Mouse (Mus musculus): Measurements from ENCODE around the gene Epor.

Epor gene

DNA sequence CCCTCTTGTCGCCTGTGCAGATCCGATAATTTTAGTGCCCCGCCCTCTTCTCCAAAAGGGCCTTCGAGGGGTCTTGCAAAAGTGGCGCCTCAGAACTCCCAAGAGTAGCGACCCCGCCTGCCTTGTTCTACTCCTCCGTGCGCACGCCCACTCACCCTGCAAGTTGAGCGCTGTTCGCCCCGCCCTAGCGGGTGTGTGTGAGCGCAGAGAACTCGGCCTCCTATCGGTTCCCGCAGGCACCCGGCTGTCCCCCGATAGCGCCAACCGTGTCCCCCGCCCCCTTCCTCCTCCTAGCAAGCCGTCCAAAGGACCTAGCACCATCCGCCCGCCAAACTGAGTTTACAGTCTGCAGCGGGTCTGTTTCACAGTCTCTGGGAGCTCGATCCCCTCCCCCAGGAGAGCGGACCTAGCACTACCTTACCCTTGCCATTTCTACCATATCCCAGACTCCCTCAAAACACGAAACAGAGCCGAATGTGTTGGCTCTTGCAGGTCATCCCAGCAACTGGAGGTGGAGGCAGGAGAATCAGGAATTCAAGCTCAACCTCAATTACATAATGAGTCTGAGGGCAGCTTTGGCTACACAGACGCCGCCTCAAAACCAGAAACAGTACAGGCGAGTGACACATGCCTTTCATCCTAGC lies 768 bp downstream of the Epor start:
- peak; percentile 32 for DNase-seq (ENCODE audit: low spot score)

DNA sequence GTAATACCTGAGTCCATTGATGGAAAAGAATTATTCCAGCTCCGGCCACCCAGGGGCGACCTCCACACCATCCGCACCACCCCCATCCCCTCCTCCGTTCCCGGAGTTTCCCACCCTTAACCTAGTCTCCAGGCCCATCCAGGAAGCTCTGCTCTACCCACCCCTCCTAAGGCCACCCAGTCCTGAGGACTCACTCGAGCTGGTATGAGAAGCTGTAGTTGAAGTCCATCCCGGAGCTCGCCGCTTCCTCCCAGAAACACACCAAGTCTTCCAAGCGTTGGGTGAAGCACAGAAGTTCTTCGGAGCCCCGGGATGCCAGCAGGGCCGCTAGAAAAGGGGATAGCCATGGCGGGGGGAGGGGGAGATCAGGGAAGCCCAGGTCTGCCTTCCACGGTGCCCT lies 1.3 kb downstream of the Epor start:
- DNase-seq (ENCODE audit: low spot score), result no peak

DNA sequence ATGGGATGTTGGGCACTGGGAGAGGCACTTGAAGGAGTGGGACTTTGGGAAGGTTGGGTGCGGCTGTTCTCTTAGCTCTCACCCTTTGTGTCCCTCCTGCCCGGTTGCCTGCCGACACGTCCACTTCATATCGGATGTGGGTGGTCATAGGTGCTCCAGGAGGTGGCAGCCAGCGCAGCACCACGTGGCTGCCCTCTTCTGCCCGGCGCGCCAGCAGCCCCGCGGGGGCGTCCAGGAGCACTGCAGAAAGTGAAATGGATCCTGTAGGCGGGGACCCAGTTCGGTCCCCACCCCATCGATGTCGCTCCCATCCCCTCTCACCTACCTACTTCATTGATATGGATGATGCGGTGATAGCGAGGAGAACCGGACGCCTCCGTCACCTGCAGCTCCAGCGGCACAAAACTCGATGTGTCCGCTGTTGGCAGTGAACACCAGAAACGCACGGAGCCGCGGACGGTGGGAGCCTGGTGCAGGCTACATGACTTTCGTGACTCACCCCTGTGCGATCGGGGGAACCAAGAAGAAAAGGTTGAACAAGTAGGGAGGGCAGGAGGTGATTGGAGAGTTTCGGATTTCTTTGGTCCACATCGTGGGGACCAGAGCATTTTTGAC lies 1.8 kb downstream of the Epor start:
- DNase-seq (ENCODE audit: low spot score), result no peak

DNA sequence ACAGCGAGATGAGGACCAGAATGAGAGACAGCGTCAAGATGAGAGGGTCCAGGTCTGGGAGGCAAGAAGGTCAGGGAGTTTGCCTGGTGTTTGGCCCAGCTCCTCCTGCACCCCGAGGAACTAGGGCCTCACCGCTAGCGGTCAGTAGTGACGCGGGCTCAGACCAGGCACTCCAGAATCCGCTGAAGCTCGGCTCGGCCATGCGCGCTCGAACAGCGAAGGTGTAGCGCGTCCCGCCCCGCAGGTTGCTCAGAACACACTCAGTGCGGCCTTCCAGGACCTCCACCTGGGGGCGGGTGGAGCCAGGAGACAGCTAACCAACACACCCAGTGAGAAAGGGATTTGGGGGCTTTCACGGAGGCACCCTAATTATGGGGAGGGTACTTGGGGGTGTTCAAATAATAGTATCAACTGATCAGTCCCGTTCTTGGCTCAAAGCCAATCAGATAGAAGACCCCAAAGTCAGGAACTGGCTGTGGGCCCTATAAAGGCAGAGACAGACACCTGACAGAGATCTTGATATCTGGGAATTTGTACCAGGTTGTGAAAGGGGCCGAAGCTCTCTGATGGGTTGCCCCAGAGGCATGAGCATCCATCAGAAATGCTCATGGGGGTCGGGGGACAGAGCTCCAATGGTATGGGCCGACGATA lies 2.6 kb downstream of the Epor start:
- DNase-seq (ENCODE audit: low spot score), result no peak

DNA sequence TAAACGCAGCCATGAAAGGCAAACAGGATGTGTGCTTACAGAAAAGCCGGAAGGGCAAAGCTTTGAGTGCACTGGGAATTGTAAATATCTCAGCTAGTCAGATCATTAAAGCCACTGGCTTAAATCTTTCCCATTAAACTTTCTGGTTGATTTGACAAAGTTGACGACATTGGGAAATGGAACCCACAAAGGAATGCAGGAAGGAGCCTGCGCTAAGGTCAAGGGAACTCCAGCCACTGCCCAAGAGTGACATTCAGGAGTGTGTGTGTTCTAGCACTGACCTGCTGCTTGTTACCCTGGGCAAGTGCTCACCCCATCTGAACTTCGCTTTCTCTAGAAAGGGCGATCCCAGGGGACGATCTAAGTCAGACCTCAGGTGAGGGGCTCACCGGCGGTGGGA lies 3.2 kb downstream of the Epor start:
- no peak for DNase-seq (ENCODE audit: low spot score)

DNA sequence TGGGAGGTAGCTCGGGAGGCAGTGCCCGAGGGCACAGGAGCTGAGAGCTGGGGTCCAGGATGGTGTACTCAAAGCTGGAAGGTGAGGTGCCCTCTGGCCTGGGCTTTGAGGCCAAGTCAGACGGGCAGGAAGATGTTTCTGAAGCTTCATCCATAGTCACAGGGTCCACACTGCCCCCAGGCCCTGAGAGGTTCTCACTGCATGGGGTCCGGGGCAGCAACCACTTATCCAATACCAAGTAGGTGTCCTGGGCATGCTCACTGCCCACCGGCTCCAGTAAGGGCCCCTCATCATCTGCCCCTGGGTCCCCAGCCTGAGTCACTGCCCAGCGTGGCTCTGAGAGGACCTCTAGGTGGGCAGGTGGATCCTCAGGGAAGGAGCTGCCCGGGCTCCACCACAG lies 4.1 kb downstream of the Epor start:
- DNase-seq (ENCODE audit: low spot score), result no peak

DNA sequence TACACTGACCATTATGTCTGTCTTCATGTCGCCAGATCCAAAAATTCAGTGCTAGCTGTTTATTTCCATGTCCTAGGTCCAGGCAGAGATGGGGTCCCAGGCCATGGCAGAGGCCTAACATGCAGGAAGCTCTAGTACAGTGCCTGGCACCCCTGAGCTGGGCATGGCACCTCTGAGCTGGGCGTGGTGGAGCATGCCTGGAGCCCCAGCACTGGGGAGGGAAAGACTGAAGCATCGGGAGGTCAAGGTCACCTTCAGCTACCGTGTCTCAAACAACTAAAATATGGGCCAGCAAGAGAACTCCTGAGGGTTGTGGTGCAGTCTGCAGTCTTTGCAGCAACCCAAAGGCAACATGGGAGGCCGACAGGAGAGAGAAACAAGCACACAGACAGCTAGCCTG lies 4.9 kb downstream of the Epor start:
- no peak for DNase-seq (ENCODE audit: low spot score)

DNA sequence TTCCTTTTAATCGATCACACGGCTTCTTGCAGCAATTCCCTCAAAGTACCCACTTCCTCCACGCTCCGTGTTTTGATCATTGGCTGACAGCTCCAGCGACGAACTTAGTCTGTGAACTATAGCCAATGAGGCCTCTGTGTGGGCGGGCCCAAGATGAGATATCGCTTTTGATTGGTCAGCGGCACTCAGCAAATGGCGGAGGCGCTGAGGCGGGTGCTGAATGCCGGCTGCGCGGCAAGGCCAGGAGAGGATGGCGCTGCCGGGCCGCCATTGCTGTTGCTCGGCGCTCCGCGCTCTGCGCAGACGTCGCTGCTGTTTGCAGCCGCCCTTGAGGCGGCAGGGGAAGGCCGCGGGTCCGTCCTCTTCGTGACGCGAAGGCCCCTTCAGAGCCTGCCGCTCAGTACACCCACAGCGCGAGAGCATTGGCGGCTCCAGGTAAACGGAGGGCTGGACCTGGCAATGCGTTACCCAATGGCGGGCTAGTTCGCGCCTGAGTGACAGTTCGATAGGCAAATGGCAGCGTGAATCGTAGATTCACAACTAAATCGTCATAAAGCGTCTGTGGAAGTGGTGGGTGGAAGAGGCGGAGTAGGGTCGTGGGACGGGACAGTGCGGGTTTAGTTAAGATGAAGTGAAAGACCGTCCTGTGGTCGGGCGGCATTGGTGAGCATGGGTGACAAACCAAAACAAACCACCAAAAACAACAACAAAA lies 7.6 kb downstream of the Epor start, which contains the start of gene Swsap1:
TSS of gene Swsap1 (plus strand) at position 186 of the 712 bp plus-strand sequence.
- peak; percentile 95 for DNase-seq (ENCODE audit: low spot score)

DNA sequence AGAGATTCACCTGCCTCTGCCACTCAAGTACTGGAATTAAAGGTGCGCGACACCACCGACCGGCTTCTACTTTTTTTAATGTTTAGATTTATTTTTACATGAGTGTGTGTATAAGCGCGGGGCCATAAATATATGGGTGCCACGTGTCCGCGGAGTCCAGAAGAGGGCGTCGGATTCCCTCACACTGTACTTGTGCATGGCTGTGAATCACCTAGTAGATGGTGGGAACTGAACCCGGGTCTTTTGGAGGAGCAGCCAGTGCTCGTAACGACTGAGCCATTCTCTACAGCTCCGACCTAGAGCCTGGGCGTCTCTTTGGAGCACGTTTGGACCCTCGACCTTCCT lies 8.1 kb downstream of the Epor start:
- no peak for DNase-seq (ENCODE audit: low spot score)

DNA sequence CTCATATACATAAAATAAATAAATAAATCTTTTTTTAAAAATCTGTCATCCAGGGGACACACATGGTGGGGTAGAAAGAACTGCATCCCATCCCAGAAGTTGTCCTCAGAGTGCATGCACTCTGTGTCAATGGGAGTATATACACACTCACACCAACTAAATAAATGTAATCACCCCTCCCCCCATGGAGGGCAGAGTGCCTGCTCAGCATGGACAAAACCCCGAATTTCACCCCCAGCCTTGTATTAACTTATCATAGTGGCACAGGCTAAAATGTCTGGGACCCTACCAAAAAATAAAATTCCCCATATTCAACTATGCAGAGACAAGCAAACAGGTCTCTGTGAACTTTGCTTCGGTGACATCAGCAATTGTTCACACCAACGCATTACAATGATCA lies 8.7 kb downstream of the Epor start:
- no peak for DNase-seq (ENCODE audit: low spot score)

DNA sequence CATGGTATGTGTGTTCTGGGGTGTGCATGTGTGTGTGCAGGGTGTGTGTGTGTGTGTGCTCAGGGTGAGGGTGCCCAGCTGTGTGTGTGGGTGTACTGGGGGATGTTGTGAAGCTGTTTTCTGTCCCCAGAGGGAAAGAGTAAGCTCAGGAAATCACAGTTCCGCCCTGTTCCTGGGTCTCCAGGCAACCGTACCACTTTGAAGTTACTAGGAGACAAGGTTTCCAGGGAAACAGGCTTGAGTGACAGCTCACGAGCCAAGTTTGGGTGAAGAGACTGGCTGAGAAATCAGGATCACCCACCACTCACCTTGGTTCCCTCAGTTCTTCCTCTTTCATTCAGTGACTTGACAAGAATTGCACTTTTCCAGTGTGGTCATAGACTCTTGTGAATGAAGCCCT lies 9.7 kb downstream of the Epor start:
- DNase-seq (ENCODE audit: low spot score), result no peak

DNA sequence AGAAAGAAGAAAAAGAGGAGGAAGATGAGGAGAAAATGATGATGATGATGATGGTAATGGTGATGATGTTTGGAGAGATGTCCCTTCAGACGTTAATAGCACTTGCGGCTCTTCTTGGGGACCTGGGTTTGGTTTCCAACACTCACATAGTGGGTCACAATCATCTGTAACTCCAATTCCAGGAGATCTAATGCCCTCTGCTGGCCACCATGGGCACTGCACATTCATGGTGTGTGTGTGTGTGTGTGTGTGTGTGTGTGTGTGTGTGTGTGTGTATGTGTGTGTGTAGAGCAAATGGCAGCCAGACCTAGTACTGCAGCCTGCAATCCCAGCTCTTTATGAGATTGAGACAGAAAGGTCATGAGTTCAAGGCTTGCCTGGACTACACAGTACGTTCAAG lies 11.3 kb downstream of the Epor start:
- DNase-seq (ENCODE audit: low spot score), result no peak

DNA sequence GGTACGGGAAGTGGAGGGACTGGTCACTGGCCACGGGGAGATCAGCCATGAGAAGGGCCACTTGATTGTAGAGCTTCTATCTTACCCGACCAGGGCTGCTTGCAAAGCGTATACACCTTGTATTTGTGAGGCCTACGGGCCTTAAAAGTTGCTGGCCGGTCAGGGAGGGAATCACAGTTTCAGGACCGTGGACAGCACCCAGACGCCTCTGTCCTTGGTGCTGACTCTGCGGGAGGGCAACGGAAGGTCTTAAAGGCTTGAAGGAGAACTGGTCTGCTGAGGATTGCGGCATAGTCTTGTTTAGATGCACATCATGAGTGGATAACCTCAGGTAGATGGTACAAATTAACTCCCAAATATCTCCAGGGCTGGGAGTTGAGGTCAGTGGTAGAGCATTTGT lies 13.0 kb downstream of the Epor start:
- no peak for DNase-seq (ENCODE audit: low spot score)

DNA sequence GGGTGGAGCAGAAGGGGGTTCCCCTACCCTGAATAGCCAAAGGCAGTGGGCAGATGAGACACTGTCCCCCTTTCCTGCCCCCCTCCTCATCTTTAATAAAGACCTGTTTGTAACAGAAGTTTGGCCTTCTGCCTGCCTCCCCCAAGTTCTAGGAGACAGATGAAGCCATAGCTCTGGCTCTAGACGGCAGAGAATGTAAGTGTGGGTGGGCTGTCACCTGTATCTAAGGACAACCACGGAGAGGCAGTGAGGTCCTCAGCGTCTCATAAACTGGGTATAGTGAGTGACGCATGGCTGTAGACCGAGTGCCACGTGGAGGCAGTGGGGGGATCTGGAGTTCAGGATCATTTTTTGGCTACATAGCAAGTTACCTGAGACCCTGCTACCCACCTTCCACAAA lies 14.5 kb downstream of the Epor start:
- no peak for DNase-seq (ENCODE audit: low spot score)

DNA sequence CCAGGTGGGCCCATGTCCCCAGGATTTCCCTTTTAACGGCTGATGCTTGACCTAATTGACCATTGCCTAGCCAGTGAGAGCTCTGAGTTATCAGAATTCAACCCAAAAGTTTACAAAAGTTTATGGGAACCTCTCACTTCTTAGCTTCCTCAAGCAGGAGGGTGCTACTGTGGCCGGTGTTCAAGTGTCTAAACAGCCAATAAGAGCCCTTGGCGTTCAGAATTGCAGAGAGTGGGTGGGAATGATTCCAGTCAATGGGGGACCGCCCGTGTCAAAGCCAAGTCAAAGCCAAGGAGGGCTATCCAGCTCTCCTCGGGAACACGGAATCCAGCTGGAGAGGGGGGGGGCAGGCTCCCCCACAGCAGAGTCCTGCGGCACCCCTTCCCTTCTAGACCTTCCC lies 15.2 kb downstream of the Epor start:
- no peak for DNase-seq (ENCODE audit: low spot score)

DNA sequence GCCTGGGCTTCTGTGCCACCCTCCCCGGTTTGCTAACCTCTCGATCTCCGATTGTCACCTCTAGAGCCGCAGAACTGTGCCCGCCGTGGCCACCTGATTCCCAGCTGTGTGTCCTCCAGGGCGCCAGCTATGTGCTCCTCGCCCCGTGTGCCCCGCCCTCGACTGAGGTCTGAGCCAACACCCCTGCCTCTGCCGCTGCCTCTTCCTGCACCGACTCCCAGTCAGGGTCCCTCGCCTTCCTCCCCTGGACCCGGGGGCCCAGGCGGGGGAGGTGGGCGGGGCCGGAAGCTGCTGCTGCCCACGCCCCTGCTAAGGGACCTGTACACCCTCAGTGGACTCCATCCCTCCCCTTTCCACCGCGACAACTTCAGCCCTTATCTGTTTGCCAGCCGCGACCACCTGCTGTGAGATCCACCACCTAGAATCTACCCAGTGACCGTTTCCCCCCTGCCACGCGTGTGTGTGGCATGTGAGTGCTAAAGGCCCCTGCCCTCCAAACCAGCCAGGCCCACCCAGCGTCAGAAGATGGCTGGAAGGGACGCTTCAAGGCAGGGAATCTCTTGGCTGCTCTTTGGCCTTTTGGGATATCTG lies 15.7 kb downstream of the Epor start:
- DNase-seq (ENCODE audit: low spot score), result no peak

DNA sequence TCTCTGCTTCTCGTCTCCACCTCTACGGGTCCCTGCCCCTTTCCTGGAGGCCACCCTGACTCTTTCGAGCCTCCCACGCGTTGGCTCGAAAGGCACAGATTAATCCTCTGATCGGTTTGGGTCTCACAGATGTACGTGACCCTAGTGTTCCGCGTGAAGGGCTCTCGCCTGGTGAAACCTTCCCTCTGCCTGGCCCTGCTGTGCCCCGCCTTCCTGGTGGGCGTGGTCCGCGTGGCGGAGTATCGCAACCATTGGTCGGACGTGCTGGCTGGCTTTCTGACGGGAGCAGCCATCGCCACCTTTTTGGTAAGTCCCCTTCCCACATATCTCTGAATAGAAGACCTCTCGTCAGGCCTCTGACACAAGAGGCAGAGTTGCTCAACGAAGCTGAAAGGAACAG lies 19.0 kb downstream of the Epor start:
- no peak for DNase-seq (ENCODE audit: low spot score)

DNA sequence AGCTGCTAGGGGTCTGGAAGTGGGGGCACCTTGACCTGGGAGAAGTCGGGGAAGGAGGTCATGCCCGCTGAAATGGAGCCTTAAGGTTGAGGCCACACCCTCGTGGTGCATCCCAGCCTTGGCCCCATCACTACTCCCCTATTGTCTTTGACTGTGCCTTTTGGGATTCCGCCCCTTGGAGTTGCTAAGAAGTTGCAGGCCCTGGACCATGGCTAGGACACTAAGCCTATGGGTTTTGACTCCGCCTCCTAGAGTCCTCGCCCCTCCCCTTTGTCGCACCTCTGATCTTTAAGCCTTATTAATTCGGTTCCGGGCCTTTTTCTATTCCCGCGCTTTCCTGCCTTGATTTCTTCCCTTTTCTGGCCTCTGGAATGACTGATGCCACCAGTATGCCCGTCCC lies 19.7 kb downstream of the Epor start:
- DNase-seq (ENCODE audit: low spot score), result no peak

DNA sequence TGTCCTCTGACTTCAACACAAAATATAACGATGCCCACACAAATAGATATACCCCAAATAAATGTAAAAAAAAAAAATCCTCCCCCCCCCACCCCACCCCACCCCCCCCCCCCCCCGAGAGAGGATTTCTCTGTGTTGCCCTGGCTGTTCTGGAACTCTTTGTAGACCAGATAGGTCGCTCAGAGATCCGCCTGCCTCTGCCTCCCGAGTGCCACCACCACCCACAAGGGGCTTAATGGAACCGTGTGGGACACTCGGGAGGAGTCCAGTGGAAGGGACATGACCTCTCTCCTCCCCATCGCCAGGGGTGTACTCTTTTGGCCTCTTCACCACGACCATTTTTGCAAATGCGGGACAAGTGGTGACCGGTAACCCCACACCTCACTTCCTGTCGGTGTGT lies 20.3 kb downstream of the Epor start:
- DNase-seq (ENCODE audit: low spot score), result no peak

DNA sequence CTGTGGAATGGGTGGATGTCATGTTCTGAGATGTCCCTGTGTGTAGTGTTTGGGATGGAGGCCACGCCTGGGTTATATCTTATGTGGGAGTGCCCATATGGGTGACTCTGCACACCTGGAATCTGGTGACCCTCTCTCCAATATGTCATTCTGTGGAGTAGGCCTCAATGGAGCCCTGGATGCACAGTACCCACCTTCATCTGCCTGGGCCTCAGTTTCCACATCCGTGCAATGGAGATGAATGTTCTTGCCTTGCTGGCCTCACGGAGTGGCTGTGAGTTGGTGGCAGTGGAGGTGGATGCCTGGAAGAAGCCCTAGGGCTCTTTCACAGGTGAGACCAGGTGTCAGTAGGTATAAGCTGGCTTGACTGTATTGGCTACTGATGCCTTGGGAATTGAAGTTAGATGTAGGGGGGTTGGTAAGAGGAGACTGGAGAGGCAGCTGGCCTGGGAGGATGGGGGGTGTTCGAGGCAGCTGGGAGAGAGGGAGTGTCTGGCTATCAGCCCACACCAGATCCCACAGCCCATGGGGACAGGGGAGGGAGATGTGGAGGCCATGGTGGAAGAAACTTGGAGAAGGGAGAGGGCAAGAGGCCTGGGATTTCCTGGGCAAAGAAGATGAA lies 25.0 kb downstream of the Epor start:
- no peak for DNase-seq (ENCODE audit: low spot score)

DNA sequence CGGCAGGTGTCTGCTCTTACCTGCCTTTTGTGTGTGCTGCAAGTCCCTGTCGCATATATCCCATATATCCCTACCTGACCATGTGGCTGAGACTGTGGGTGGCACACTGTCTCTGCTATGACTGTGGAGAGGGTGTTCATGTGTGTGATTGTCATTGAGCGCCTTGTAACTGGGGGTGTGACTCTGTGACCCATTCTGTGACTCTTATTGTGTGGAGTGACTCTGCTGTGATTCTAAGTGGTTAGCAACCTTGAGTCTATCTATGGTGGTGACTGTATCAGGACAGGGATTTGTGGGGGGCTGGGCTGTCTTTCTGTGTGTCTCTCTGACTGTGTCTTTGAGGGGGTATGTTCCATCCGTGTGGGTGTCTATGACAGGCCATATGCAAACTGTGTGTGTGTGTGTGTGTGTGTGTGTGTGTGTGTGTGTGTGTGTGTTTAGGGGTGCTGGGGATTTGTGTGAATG lies 25.6 kb downstream of the Epor start:
- no peak for DNase-seq (ENCODE audit: low spot score)
